Mouse (Mus musculus): ENCODE measurements around the gene Soat2.

GRCm38 (mm10) chr15:102101672-102102541 is 48.4 kb upstream of the Soat2 start:
- TF ChIP-seq CTCF (IDR thresholded peaks at IDR 0.05; ENCODE audit: borderline replicate concordance, control insufficient read depth, extremely low read depth, insufficient read depth, low read length, poor library complexity) (no peak), POLR2A (IDR thresholded peaks at IDR 0.05; ENCODE audit: control insufficient read depth, extremely low read depth, insufficient read depth, low read length, poor library complexity) (no peak)
